Mouse (Mus musculus) megakaryocyte-erythroid progenitor cell, adult 5 weeks (primary cell): ENCODE results near the gene Rmdn3. TPM values are rescaled to one million over a fixed set of nuclear protein-coding genes. Genes with fewer than 3 reads are reported as not detected.

Experiments
- polyA plus RNA-seq: library from polyadenylated mRNA; stranded (reverse); fragments of >175 nt; gene quantifications from 2 replicates; pipeline ENCODE4 v1.2.3, GENCODE M21; 2012

Rmdn3 gene
- polyA plus RNA-seq: 19.1 and 34.0 TPM in 2 replicates

DNA sequence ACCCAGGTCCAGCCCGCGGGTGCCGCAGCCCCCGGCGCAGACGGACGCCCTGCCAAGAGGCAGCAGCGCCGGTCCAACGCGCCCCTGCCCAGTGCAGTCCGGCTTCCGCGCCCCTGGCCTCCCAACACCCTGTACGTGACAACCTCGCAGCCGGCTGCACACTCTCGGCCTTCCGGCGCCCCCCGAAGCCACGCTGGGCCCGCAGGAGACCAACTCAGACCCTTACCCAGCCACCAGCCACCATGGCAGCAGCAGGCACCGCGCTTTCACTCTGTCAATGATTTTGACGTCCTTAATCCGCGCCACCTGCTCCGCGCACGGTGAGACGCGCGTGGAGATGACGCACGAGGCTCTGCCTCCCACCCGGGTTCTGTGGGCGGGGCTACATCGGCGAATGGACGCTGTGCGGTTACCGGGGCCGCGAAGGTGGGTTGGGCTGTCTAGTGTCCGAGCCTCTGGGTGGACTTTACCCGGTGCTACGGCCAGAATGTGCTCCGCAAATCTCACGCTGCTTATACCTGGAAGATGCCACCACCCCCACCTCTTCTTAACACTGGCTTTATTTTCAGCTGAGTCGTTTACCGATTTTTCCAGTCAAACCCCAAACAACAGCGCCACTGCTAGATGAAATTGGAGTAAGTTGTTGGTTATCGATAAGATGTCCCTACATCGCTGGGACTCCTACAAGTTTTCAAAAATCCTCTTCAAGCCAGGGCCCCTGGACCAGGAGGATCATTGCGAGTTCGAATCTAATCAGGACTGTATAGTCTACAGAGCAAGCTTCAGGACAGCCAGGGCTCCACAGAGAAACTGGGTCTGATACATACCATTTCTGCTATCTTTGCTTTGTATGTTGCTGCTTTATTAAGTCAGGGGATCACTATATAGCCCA is at the start of gene Rmdn3:
Rmdn3 (minus strand) TSS at position 354 of the 892 bp plus-strand sequence.

DNA sequence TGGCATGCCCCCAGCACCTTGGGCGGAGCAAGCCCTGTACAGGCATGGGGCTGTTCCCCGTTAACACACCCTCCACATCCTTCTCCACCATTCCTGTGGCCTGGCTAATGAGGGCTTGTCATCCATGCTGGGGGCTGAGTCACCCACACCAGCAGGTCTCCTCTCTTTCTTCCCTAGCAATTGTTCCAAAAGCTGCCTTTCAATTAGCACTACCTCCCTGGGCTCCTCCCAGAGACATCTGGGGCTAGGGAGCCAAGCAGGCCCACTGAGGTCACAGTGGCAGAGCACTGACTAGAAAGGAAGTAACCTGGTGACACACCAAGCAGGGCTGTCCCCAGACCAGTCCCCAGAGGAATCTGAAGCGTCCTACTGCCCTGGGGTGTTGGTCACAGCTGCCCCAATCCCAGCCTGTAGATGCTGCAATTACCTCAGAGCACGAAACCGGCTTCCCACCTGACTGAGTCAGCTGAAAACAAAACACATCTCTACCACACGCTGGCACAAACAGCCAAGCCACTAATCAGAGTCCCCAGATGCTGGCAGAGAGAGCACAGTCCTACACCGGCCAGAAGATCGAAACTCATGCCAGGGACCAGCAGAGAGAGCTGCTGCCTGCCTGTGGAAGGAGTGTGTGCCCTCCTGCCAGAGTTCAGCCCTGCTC is 17.3 kb upstream of the Rmdn3 start, which contains the start of gene Gm14137:
Gm14137 (plus strand) TSS at position 519 of the 661 bp plus-strand sequence.

DNA sequence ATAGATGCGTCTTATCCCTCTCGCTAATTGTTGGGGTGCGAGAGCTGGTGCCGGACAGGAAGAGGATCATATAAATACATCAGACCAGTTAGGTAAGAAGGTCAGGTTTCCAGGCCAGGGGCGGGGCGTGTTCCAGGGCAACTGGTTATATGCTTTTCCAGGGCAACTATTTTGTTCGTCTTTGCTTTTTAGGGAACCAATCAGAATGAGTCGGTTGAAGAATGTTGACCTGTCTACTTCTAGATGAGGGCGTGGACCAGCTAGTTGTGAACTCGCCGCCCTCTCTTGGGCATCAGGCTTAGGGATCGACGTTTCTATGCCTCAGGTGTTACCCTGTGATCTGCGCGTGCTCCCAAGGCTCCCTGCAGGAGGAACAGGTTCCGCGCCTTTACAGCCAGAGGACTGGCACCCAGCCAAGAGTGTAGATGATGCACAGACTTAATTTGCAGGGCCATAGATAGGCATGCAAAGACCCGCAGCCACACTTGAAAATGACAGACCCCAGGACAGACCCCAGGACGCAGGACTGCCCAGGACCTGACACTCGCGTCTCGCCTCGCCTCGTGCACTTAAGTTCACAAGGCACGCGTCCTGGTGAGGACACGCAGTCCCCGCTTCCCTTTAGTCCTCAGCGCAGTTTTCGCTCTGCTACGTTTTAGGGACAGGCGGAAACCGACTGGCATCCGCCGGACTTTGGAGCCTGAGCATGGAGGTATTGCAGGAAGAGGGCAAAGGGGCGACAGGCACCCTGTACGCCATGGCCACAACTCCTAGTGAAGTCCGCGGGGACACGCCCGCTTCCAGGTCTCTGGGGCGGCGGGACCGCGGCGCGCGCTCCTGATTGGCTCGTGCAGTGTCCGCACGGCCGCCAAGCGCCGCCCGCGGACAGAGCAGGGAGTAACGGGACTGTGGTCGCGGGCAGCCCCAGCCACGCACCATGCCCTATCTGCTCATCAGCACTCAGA is 10.3 kb upstream of the Rmdn3 start, which contains the start of gene Gchfr:
Gchfr (plus strand) TSS at position 873 of the 965 bp plus-strand sequence.

DNA sequence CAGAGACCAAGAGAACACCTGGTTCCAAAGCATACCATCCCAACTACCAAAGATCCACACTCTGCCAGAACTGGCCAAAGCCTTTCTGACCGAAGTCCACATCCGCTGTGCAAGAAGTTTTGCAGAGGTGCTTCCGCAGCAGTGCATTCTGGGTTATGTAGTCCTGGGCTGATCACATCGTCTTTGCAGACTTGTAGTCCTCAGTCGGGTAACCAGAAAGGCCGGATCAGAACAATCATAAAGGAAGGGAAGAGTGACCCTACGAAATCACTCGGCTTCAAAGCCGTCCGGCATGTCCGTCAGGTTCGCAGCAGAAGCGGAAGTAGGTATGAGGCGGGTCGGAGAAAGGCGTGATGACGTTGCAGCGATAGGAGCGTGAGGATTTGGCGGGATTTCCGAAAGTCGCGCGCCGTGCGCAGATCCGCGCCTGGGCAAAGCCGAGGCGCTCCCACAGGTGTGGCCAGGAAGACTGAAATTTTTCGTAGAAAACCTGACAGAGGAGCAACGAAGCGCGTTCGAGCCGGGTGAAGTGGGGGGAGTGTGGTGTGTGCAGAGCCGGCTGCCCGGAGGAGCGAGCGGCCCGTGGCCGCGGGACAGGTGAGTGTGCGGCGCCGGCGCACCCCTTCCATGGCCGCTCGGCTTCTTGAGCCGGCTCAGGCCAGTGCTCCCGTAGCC is 44.3 kb downstream of the Rmdn3 start, which contains the start of gene Rad51:
Rad51 (plus strand) TSS at position 356 of the 675 bp plus-strand sequence.

Other genes with a start within 250 kb of the Rmdn3 start
- 6.7 and 12.2 TPM in 2 replicates for gene Chst14, start 230.5 kb downstream of the Rmdn3 start, polyA plus RNA-seq
- 7.3 and 7.7 TPM in 2 replicates for gene Ccdc32, start 127.6 kb downstream of the Rmdn3 start, polyA plus RNA-seq
- 3.0 and 3.4 TPM in 2 replicates for gene Rpusd2, start 122.2 kb downstream of the Rmdn3 start, polyA plus RNA-seq
- 1.8 and 3.0 TPM in 2 replicates for gene Knl1, start 109.9 kb downstream of the Rmdn3 start, polyA plus RNA-seq
- 62.4 and 71.8 TPM in 2 replicates for gene Rad51, start 44.2 kb downstream of the Rmdn3 start, polyA plus RNA-seq
- gene Gchfr, start 10.7 kb upstream of the Rmdn3 start, polyA plus RNA-seq: 2.9 and 4.2 TPM in 2 replicates
- 0.19 and 0.37 TPM in 2 replicates for gene Gm14137, start 17.5 kb upstream of the Rmdn3 start, polyA plus RNA-seq
- 73.7 and 74.2 TPM in 2 replicates for gene Zfyve19, start 51.6 kb upstream of the Rmdn3 start, polyA plus RNA-seq
- gene Dnajc17, start 51.8 kb upstream of the Rmdn3 start, polyA plus RNA-seq: 31.7 and 37.9 TPM in 2 replicates
- gene Ppp1r14d, start 72.9 kb upstream of the Rmdn3 start, polyA plus RNA-seq: not detected in 2 replicates
- gene Spint1, start 80.3 kb upstream of the Rmdn3 start, polyA plus RNA-seq: 0.15 and 0.16 TPM in 2 replicates
- gene Rhov, start 114.2 kb upstream of the Rmdn3 start, polyA plus RNA-seq: 1.7 and 1.9 TPM in 2 replicates
- gene Vps18, start 131.7 kb upstream of the Rmdn3 start, polyA plus RNA-seq: 21.6 and 28.9 TPM in 2 replicates
- gene Dll4, start 168.8 kb upstream of the Rmdn3 start, polyA plus RNA-seq: 0.42 and 0.61 TPM in 2 replicates
- gene Chac1, start 194.2 kb upstream of the Rmdn3 start, polyA plus RNA-seq: 7.4 and 8.4 TPM in 2 replicates